Mouse (Mus musculus) embryo, embryonic 10.5 days (tissue): ENCODE measurements around the gene Mmp28.

ENCODE experiments used
- DNase-seq: peaks from one replicate; pipeline ENCODE4 v3.0.0-alpha.2; 2015; ENCODE audit warnings: low spot score

Mmp28 gene

DNA sequence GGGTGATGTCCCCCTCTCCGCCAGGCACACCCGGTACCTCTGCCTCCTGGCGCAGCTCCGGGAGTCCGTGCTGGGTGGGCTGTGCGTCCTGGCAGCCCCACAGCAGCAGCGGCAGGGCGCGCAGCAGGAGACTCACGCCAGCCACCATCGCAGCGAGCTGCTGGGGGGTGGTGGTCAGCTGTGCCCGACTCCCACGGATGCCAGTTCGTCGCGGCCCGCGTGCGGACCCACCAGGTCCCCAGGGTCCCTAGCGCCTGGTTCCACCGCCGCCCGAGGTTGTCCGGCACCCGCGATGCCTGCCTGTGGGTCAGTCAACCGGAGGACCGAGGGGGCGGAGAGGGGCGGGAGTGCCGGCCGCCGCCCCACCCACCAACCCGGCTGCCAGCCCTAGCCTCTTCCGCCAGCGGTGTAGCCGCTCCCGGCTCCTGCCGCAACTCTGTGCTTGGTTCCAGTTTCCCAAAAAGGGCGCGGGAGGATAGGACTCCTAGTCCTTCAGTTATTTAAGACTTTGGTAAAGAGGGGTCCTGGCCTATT, at the start of gene Mmp28:
Mmp28 (minus strand) TSS at position 361 of the 534 bp plus-strand sequence.
- DNase-seq, result peak; percentile 64

DNA sequence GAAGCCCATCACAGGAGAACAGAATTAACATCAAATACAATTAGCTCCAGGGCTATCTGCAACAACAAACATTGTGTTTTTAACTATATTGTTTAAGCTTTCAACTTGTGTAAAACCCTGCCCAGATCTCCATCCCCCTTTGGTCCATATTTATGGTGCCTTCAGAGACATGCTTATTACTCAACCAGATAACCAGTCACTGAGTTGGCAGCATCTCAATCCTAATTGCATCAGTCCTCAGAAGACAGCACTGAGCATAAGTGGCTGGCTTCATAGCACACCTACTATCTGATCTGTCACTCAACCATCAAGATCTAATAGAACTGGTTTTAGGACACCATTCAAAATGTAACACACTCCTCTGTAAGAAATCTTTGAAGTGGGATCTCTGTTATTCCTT, 46.6 kb upstream of the Mmp28 start:
- DNase-seq, result no peak

DNA sequence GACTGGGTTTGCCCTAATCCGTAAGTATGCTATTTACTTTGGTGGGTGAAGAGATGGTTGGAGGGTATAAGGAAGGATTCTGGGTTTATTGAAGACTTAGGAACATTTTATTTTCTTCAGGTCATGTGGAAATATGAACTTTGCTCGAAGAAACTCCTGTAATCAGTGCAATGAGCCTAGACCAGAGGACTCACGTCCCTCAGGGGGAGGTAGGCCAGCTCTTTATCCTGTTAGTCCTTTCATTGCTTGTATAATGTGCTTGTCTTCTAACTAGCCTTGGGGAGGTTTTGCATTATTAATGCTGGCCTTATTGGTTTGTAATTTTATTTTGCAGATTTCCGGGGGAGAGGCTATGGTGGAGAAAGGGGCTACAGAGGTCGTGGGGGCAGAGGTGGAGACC, 41.4 kb upstream of the Mmp28 start:
- no peak for DNase-seq

DNA sequence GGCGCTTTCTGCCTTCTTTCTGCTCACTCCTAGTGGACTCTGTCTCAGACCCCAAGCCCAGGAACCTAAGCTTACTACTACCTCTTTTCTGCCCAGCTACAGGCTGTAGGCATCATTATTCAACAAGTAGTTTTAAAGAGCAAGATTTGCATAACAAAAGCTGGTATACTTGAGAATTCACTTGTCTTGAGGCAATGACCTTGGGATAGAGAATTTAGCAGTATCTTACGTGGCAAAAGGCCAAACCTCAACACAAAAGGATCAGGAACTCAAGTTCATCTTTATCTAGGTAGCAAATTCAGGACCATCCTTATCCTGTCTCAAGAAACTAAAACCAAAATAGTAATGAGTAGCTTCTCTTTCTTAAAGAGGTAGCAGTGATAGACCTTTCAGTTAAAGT, 32.7 kb upstream of the Mmp28 start:
- DNase-seq, result no peak

DNA sequence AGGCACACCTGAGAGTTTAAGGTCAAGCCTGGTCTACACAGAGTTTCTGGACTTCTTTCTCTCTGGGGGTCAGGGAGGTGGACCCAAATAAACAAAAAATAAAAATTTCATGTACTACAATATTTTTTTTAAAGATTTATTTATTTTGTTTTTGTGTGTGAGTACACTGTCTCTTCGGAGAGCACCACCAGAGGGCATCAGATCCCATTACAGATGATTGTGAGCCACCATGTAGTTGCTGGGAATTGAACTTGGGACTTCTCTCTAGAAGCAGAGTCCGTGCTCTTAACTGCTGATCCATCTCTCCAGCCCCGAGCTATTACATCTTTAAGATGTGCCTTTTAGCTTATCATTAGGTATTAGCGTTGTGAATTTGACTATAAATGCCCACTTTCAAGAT, 28.6 kb upstream of the Mmp28 start:
- DNase-seq, result peak; percentile 13

DNA sequence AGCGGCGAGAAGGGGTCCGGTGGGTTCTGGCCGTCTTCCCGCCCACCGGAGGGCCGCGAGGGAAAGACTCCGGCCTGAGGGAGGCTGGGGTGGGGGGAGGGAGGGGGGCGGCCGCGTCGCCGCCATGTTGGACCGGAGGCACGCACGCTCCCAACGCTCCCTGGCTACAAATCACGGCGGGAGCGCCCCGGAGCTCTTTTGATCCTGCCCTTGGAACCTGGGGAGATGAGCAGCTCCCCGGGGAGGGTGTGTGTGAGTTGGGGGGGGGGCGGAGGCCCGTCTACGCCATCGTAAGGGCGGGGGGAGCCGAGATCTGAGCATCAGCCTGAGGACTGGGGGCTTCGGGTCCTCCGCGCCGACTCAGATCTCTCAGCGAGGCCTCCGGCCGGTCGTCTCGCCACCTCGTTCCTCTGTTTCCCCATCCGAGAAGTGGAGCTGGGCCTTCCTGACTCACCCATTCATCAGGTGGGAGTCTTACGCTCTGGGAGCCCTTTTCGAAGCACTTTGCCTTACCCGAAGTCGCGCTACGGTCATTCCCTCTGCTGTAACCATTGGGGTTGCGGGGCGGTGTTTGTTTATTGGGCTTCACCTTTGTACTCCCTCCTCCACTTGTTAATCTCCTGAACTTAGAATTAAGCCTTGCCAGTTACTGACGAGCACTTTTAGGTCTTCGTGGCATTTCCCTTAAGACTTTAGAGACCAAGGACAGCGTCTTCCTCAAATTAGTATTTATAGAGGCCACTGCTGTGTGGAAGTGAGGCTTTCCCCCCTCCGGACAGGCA, 10.6 kb upstream of the Mmp28 start:
- peak; percentile 78 for DNase-seq

DNA sequence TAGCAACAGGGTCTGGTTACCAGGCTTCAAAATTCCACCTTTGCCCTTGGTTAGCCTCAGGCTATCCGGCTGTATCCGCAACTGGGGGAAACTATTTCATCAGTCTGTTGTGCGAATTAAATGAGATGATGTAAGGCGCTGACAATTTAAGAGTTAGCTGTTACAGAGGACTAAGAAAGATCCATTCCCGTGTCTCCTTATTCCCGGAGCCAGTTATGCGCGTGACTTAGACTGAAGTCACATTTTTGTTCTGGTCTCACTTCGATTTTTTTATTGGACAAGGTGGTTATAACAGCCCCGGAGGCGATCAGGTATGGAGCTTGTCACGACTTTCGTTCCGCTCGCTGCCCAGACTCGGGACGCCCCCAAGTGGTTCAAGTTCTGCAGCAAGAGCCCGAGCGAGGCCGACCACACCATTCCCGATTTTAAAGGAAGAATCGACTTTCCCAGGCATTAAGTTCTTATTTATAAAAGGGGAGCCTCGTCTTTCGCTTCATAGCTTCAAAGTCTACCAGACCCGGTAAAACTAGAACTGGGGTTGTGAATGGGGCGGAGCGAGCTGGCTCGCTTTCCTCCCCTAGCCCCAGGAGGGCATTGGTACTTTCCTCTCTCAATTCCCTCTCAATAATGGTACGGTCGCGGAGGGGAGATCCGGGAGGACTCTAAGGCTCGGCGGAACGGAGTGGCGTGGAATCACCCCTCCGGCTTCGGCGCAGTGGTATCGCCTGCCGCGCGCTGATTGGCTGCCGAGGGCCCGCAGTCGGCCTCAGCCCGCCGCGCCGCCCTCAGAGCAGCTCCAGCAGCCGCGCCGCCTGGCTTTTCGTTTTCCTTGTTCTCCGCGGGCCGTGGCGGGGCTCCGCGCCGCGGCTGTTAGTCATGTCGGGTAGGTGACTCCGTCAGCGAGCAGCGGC, 9.7 kb upstream of the Mmp28 start, which contains the start of gene Taf15:
Taf15 (plus strand) TSS at position 763 of the 911 bp plus-strand sequence.
- peak; percentile 99 for DNase-seq

DNA sequence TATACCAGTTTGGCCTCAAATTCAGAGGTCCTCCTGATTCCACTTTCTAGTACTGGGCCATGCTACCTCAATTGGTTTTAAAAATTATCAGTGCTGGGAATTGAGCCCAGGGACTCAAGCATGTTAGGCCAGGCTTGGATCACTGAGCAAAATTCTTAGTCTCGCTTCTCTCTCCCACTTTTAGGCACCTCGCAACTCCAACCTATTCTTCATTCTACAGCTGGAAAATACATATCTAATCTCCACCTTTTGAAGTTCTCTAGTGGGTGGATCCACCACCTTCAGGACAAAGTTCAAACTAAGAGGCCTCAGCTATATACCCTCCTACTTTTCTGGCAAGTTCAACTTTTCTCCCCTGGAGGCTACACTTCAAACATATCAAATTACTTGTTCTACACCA, 8.9 kb upstream of the Mmp28 start:
- no peak for DNase-seq

DNA sequence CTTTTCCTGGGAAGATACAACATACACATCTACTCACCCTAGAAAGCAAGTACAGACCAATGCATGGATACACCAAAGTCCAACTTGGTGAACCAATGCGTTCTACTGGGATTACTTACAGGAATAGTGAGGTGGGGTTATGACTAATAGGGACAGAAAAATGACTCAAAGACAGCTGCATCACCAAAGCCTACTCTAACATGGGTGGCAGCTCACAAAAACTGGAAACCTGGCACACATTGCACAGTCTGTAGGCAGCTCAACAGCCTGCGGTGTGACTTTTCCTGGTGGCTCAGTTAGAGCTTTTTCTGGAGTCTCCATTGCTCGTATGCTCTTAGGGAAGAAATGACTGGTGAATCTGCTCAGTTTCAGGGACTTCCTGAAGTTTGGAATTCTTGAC, 5.9 kb upstream of the Mmp28 start:
- DNase-seq, result no peak

DNA sequence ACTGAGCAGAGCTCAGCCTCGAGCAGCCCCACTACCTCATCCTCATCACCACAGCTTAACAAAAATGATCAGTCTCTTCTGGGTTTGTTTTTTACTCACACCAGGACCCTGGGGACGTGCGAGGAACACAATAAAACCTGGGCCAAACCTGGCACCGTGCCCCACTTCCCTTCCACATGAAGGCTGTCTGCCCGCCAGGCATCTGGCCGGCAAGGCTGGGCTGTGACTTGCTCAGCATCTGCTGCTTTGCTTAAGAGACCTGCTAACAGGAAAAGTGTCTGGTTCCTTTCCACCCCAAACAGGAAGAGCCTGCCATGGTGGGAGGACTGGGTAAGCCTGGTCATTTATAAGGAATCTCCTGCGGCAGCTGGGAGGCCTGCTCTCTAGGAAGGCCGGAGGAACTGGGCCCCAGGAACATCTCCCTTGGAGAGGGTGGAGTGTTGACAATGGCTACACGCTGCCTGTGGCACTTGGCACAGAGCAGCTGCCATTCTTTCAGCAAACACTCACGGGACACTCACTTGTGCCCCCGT, 4.3 kb upstream of the Mmp28 start:
- DNase-seq, result no peak

DNA sequence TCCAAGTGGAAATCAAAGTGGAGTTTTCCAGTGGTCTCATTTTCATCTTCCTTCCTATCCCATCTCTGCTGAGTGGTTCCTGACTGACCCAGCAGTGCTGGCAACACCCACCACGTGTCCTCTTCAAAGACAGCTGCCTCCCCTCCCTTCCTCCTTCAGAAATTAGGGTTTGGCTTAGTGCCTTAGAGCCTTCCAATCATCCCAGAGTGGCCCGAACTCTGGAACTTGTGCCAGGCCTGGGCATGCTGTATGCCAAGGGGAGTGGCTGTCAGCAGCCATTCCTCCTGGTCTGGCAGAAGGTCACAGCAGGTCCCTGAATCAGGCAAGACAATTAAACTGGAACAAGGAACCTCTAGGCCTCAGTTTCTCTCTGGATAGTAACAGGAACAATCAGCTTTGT, 3.1 kb upstream of the Mmp28 start:
- DNase-seq, result no peak

DNA sequence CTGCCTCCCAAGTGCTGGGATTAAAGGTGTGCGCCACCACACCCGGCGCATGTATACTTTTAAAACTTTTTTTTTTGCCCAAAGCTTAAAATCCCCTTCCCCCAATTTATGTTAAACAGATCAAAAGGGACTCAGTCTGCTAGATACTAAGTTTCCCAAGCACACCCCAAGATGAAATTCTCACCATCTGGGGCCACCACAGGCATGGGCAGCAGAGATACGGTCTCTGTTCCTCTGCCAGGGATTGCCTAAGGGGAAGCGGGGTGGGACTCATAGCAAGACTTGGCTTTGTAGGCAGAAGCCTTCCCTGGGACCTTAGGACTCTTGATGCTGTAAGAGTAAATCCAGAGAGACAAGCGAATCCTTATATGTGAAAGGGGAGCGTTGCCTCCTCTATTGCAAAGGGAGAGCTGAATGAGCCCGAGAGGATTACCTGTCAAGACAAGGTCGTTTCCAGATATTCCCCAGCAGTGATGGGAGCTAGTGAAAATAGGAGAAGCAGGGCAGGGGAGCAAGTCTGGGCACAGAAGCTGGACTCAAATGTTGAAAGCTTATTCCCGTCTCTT, 1.3 kb downstream of the Mmp28 start:
- no peak for DNase-seq

DNA sequence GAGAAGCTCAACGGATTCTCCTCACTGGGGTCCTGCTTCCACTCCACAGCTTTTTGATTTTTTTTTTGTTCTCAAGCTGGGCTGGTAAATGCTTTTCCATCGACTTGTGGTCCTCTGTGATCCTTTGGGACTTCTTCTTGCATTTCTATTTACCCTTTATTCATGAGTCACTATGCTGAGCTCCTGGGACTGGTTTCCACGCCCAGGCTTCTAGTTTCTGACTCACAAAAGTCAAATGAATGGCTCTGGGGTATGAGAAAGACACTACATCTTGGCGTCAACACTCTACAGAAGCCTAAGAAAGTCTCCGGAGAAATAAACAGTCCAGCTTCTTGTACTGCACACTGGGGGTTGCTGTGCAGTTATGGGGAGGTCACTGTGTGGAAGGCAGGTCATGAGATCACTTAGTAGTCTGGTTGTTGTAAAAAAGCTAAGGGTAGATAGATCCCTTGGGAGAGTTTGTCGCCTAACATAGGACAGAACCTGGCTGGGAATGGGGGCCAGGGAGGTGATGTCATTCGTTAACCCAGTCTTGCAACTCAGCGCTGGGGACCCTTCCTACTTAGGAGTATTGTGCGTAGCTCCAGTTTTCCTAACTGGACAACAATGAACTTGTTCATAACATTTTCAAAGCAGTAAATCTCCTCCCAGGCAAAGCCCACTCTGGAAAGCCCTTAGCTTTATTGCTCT, 4.8 kb downstream of the Mmp28 start:
- DNase-seq, result no peak

DNA sequence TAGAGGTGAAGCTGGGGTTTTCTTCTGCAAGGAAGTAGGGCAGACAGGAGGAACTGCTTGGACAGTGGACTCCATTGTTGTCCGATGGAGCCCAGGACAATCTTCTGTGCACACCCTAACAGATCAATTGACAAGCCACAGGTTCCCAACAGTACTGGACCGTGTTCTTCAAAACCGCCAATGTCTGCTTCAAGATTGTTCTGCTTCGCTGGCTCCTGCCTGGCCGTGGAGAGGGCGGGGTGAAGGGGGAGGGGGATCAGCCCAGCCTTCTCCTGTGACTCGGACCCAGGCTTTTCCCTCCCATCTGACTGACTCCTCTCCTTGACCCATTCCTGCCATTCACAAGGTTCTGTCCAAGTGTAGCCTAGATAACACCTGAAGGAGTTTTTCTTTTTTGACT, 5.6 kb downstream of the Mmp28 start:
- no peak for DNase-seq

DNA sequence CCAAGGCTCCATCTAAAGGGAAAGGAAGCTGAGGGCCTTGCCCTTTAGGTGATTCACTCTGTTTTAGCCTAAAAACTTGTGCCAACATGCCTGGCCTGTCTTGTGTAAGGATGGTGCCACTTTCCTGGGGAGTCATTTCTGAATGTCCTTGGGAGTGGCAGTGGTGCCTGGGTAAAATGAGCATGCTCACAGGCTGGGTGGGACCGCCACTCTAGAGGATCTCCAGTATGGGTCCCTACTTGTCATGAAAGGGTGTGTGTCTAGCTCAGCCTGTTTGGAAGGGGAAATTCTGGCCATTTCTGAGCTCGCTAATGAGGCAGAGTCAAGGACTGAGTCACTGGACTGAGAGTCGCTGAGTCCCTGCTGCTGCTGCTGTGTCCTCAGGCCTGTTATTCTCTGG, 7.3 kb downstream of the Mmp28 start:
- DNase-seq, result no peak

DNA sequence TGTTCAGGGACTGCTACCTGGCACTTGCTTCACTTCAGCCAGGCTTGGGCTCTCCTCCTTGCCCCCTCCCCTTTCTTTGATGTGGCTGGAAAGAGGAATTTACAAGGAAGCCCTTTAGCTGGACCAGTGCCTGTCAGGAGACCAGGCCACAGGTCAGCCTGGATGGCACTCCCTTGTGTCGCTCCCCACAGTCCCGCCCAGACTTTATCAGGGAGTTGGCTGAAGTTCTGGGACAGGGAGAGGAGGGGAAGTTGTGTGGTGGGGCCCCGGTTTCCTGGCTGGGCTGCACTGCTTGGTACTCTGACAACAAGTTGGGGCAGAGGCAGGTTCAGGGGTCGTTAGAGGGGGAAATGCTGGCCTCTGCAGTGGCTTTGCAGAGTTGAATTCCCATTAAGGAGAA, 8.3 kb downstream of the Mmp28 start:
- no peak for DNase-seq

DNA sequence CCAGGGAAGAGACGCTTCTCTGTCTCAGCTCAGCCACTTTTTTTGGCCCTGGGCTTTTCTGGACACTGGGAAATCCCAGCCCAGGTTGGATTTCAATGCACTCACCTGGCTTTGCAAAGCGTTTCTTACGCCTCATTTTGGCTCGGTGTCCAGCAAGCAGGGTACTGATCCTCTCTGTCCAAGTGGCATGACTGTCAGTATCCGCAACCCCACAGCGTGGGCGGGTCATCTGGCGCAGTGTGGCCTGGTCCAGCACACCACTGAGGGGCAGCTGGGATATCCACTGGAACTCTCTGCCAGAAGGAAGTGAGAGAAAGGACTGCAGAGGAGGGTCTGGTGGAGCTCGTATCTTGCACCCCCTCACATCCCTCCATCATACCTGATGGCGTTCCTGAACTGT, 11.6 kb downstream of the Mmp28 start:
- DNase-seq, result no peak

DNA sequence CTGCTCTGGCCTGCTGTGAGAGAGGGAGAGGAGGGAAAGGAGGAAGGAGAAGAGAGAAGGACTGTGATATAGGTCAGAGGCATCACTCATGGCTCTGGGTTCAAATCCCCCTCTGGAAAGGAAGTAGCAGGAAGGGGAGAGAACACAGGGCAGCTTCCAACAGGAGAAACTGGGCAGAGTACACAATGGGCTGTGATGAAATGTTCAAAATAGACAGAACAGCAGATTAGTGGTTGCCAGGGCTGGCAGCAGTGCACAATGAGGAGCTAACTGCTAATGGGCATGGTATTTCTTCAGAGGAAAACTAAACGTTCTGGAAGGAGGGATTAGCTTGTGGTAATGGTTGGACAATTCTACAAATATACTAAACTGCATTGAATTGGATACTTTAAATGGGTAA, 12.3 kb downstream of the Mmp28 start:
- DNase-seq, result no peak

DNA sequence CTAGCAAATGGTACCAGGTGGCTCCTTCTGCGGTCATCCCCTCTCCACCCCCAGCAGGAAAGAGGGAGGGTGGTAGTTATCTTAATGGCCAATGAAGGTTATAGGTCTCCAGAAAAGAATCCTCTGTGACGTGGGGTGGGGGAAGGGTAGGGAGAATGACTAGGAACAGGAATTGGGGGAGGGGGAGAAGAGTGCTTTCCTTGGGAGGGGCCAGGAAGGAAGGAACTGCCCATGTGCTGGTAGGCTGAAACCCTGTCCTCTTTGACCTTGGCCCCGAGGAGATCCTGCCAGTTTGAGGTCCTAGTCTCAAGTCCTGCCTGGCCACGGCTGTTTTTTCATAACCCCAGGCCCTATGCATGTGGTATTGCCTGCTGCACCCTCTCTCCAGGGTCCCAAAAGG, 13.6 kb downstream of the Mmp28 start:
- DNase-seq, result peak; percentile 62

DNA sequence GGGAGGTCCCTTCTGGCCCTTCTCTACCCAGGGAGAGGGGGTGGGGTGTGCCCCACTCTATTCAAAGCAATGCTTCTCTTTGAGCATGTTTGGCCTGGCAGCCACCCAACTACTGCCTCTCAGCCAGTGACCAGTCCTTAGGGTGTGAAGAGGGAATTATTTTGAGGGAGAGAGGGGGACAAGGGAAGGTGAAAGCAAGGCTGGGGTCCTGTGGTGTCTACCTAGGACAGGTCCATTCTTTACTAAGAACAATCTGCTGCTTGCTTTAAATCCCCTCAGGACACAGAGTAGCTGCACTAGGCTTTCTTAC, 14.0 kb downstream of the Mmp28 start:
- DNase-seq, result no peak

DNA sequence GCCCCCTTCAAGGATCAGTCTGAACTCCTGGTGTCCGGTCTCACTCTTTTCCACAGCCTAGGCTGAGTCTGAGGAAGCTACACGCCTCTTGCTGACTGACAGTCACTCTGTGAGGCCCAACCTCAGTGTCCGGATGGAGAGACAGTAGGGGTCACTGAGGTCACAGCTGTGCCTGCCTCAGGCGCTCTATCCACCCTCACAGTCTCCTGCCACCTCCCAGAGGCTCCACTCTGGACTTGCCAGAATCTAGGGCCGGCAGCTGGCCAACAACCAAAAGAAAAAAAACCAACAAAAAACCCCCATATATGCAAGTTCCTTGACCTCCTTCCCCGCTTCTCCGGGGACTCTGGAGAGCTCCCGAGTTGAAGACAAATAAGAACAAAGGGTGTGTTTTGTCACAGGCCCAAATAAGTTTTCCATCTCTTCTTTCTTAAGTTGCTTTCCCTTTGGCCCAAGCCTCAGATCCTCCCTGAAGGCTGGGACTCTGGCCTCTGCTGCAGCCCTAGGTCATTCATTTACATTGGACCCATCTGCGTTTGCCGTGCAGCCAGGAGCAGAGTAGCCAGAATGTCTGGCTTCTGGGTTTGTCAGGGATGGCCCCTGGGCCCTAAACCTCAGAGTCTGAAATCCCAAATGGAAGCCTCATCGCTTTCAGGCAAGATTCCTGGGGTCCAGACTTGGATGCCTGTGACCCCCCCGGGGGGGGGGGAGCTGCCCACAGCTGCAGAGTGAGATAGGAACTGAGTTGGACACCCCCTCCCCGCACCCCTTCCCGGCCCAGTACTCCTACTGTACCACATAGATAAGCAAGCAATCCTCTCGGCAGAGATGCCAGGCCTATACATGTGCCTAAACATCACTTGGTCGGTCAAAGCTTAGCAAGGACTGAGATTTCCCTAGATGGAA, 14.6 kb downstream of the Mmp28 start:
- DNase-seq, result peak; percentile 70
